Mouse (Mus musculus) MEL (cell line): ENCODE measurements at regions not wholly inside any gene's neighbourhood (a gene's known extent, or its start where the extent isn't known, plus 50 kb on each side); places are given as distances from the start of the nearest gene placed in this dataset.

ENCODE experiments used
- DNase-seq: peaks from one replicate; pipeline ENCODE4 v3.0.0; 2011; ENCODE audit warnings: low read depth, low spot score
- H3K27ac ChIP-seq: 2 replicates; pipeline ENCODE4 v1.5.1; 2012; ENCODE audit warnings: low read depth, mild to moderate bottlenecking, control low read depth, low read length, moderate library complexity; ENCODE audit not compliant: control insufficient read depth
- H3K27me3 ChIP-seq, 2 experiments: fragments of 150-350 bp in 1 of 2; sonication (generic) in 1 of 2; 2 replicates each; pipeline ENCODE4 v1.6.1; 2012; ENCODE audit warnings: low read length in 2 of 2, mild to moderate bottlenecking in 2 of 2, improper control_type of control experiment in 1 of 2, moderate library complexity in 1 of 2; ENCODE audit not compliant: insufficient read depth in 2 of 2, control insufficient read depth in 1 of 2
- H3K36me3 ChIP-seq, 2 experiments: 2 replicates each; pipeline ENCODE4 v1.6.1; 2012 to 2014; ENCODE audit warnings: low read length in 2 of 2, improper control_type of control experiment in 1 of 2, inconsistent platforms in 1 of 2, mild to moderate bottlenecking in 1 of 2; ENCODE audit not compliant: insufficient read depth in 2 of 2, control insufficient read depth in 1 of 2
- H3K4me1 ChIP-seq, 2 experiments: fragments of 150-350 bp in 1 of 2; sonication (generic) in 1 of 2; 2 replicates each; pipeline ENCODE4 v1.6.1; 2012; ENCODE audit warnings: low read length in 2 of 2, improper control_type of control experiment in 1 of 2, mild to moderate bottlenecking in 1 of 2; ENCODE audit not compliant: insufficient read depth in 2 of 2, control insufficient read depth in 1 of 2
- H3K4me3 ChIP-seq, 2 experiments: fragments of 150-350 bp in 1 of 2; sonication (generic) in 1 of 2; 2 replicates each; pipeline ENCODE4 v1.5.1; 2012; ENCODE audit warnings: low read depth in 2 of 2, low read length in 2 of 2, mild to moderate bottlenecking in 2 of 2, moderate library complexity in 2 of 2, control low read depth in 1 of 2, improper control_type of control experiment in 1 of 2; ENCODE audit not compliant: control insufficient read depth in 1 of 2, insufficient read depth in 1 of 2
- H3K79me2 ChIP-seq: 2 replicates; pipeline ENCODE4 v1.6.1; 2012; ENCODE audit warnings: mild to moderate bottlenecking, low read length, moderate library complexity; ENCODE audit not compliant: control insufficient read depth, poor library complexity, insufficient read depth
- H3K9ac ChIP-seq: 2 replicates; pipeline ENCODE4 v1.6.1; 2012; ENCODE audit warnings: low read depth, mild to moderate bottlenecking, control low read depth, low read length, moderate library complexity; ENCODE audit not compliant: control insufficient read depth, poor library complexity, severe bottlenecking
- H3K9me3 ChIP-seq: fragments of 150-350 bp; sonication (generic); replicated peaks from 2 replicates; pipeline ENCODE4 v1.6.1; 2012; ENCODE audit warnings: mild to moderate bottlenecking, low read length, improper control_type of control experiment, moderate library complexity; ENCODE audit not compliant: insufficient read depth
- BHLHE40 ChIP-seq: IDR thresholded peaks from 2 replicates; pipeline ENCODE4 v1.6.1; 2012; ENCODE audit warnings: low read depth, mild to moderate bottlenecking, inconsistent platforms, low read length, improper control_type of control experiment, borderline replicate concordance
- CHD2 ChIP-seq: IDR thresholded peaks from 2 replicates; pipeline ENCODE4 v1.6.1; 2011; ENCODE audit warnings: low read length, improper control_type of control experiment
- CTCF ChIP-seq, 3 experiments: IDR thresholded peaks in 2 of 3; conservative IDR thresholded peaks in 1 of 3; 2 replicates each; pipeline ENCODE4 v1.5.1; 2011 to 2012; ENCODE audit warnings: low read length in 3 of 3, low read depth in 2 of 3, mild to moderate bottlenecking in 2 of 3, improper control_type of control experiment in 1 of 3, inconsistent platforms in 1 of 3, mixed read lengths in 1 of 3, moderate library complexity in 1 of 3; ENCODE audit not compliant: control insufficient read depth in 1 of 3, insufficient read depth in 1 of 3, poor library complexity in 1 of 3, severe bottlenecking in 1 of 3
- E2F4 ChIP-seq: IDR thresholded peaks from 2 replicates; pipeline ENCODE4 v1.6.1; 2011; ENCODE audit warnings: low read depth, low read length, improper control_type of control experiment, borderline replicate concordance
- ELF1 ChIP-seq: IDR thresholded peaks from 2 replicates; pipeline ENCODE4 v1.6.1; 2014; ENCODE audit warnings: low read depth, mild to moderate bottlenecking, inconsistent platforms, low read length, improper control_type of control experiment, moderate library complexity
- GABPA ChIP-seq: IDR thresholded peaks from 2 replicates; pipeline ENCODE4 v1.6.1; 2012; ENCODE audit warnings: low read depth, mild to moderate bottlenecking, inconsistent platforms, low read length, improper control_type of control experiment, moderate library complexity
- MAX ChIP-seq: IDR thresholded peaks from 2 replicates; pipeline ENCODE4 v1.6.1; 2011; ENCODE audit warnings: low read length, improper control_type of control experiment
- MAZ ChIP-seq: IDR thresholded peaks from 2 replicates; pipeline ENCODE4 v1.6.1; 2012; ENCODE audit warnings: low read depth, mild to moderate bottlenecking, inconsistent platforms, low read length, improper control_type of control experiment
- MEF2A ChIP-seq: IDR thresholded peaks from 2 replicates; pipeline ENCODE4 v1.6.1; 2014; ENCODE audit warnings: low read depth, mild to moderate bottlenecking, inconsistent platforms, low read length, improper control_type of control experiment; ENCODE audit not compliant: poor library complexity, insufficient replicate concordance, severe bottlenecking; ENCODE audit errors: extremely low read depth
- MXI1 ChIP-seq: IDR thresholded peaks from 2 replicates; pipeline ENCODE4 v1.6.1; 2011; ENCODE audit warnings: mild to moderate bottlenecking, low read depth, low read length, improper control_type of control experiment
- MYB ChIP-seq: IDR thresholded peaks from 2 replicates; pipeline ENCODE4 v1.6.1; 2011; ENCODE audit warnings: mild to moderate bottlenecking, low read depth, low read length, improper control_type of control experiment
- NELFE ChIP-seq: IDR thresholded peaks from 2 replicates; pipeline ENCODE4 v1.6.1; 2011; ENCODE audit warnings: low read depth, low read length, improper control_type of control experiment
- NRF1 ChIP-seq: IDR thresholded peaks from 2 replicates; pipeline ENCODE4 v1.6.1; 2014; ENCODE audit warnings: low read depth, mild to moderate bottlenecking, inconsistent platforms, low read length, improper control_type of control experiment, moderate library complexity; ENCODE audit not compliant: poor library complexity, insufficient read depth, severe bottlenecking
- POLR2A ChIP-seq, 2 experiments: IDR thresholded peaks; 2 replicates each; pipeline ENCODE4 v1.6.1; 2011 to 2012; ENCODE audit warnings: low read length in 2 of 2, mild to moderate bottlenecking in 2 of 2, control low read depth in 1 of 2, improper control_type of control experiment in 1 of 2, low read depth in 1 of 2, moderate library complexity in 1 of 2; ENCODE audit not compliant: control insufficient read depth in 1 of 2, insufficient read depth in 1 of 2, poor library complexity in 1 of 2
- RCOR1 ChIP-seq: IDR thresholded peaks from 2 replicates; pipeline ENCODE4 v1.6.1; 2012; ENCODE audit warnings: low read depth, mild to moderate bottlenecking, inconsistent platforms, low read length, improper control_type of control experiment
- SIN3A ChIP-seq: IDR thresholded peaks from 2 replicates; pipeline ENCODE4 v1.6.1; 2012; ENCODE audit warnings: low read length, improper control_type of control experiment, inconsistent platforms
- UBTF ChIP-seq: IDR thresholded peaks from 2 replicates; pipeline ENCODE4 v1.6.1; 2012; ENCODE audit warnings: low read depth, mild to moderate bottlenecking, inconsistent platforms, low read length, improper control_type of control experiment, moderate library complexity, borderline replicate concordance; ENCODE audit not compliant: insufficient read depth
- USF1 ChIP-seq: IDR thresholded peaks from 2 replicates; pipeline ENCODE4 v1.6.1; 2014; ENCODE audit warnings: low read depth, mild to moderate bottlenecking, inconsistent platforms, low read length, improper control_type of control experiment, moderate library complexity
- USF2 ChIP-seq, 2 experiments: IDR thresholded peaks; 2 replicates each; pipeline ENCODE4 v1.6.1; 2011 to 2012; ENCODE audit warnings: improper control_type of control experiment in 2 of 2, low read length in 2 of 2, borderline replicate concordance in 1 of 2, inconsistent platforms in 1 of 2, low read depth in 1 of 2, mild to moderate bottlenecking in 1 of 2; ENCODE audit not compliant: insufficient read depth in 1 of 2
- ZKSCAN1 ChIP-seq: IDR thresholded peaks from 2 replicates; pipeline ENCODE4 v1.6.1; 2012; ENCODE audit warnings: low read depth, mild to moderate bottlenecking, inconsistent platforms, low read length, improper control_type of control experiment, moderate library complexity

DNA sequence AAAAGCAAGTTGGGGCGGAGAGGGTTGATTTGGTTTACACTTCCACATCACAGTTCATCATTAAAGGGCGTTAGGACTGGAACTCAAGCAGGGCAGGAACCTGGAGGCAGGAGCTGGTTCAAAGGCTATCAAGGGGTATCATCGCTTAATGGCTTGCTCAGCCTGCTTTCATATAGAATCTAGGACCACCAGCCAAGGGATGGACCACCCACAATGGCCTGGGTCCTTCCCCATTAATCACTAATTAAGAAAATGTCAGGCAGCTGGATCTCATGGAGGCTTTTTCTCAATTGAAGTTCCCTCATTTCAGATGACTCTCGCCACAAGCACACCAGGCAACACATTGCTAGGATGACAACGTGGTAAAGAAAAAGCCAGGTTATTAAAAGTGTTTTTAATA is 150.4 kb downstream of the Dad1 start:
- Histone ChIP-seq H3K9ac (no peak overlapping the region), H3K4me3 (no peak overlapping the region), H3K9me3 (no peaks in the 10 kb centered on the region), H3K36me3 (peaks cover 0 to 10% of the 10 kb centered on the region in 2 experiments; a peak in 2 of 4 replicates), H3K4me1 (peaks cover 0 to 16% of the 10 kb centered on the region in 2 experiments; a peak in 2 of 4 replicates), H3K27me3 (peaks cover 0 to 7% of the 10 kb centered on the region in 2 experiments; a peak in 3 of 4 replicates), H3K27ac (no peak overlapping the region), H3K79me2 (no peaks in the 10 kb centered on the region)
- no peak for DNase-seq
- TF ChIP-seq NELFE, result no peak
- TF ChIP-seq USF2 (IDR thresholded peaks at IDR 0.05; ENCODE audit: borderline replicate concordance in 1 of 2, insufficient read depth in 1 of 2, low read depth in 1 of 2, low read length in 2 of 2), result no peak
- no peak for TF ChIP-seq E2F4
- TF ChIP-seq MEF2A, result no peak
- no peak for TF ChIP-seq MYB
- TF ChIP-seq, all 39 proteins: peak for 0

DNA sequence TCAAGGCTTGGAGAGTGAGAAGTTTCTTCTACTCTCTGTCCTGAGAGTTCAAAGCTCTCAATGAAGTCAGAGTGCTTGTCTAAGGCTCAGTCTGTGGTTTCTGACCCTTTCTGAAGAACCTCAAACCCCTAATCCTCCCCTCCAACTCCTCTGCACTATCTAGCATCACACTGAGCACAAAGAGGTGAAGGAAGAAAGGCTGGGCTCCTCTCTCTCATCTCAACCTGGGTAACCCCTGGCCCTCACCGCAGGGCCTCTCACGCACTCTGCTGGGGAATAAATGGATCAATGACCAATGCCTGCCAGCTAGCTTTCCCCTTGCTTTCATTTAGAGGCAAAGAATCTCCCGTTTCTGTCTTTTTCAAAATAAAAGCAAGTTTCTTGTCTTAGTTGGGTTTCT is 150.8 kb downstream of the Dad1 start:
- peaks cover 0 to 5% of the 10 kb centered on the region in 2 experiments; a peak in 2 of 4 replicates for H3K36me3 ChIP-seq
- TF ChIP-seq USF1, result no peak
- TF ChIP-seq E2F4, result no peak
- TF ChIP-seq ZKSCAN1, result no peak
- no peak for TF ChIP-seq MXI1
- no peak for TF ChIP-seq SIN3A
- no peak for TF ChIP-seq NELFE
- TF ChIP-seq UBTF, result no peak
- no peak for TF ChIP-seq ELF1
- no peak for TF ChIP-seq CTCF (IDR thresholded peaks at IDR 0.05 in 2 of 3, conservative IDR thresholded peaks at IDR 0.05 in 1 of 3; ENCODE audit: control insufficient read depth in 1 of 3, insufficient read depth in 1 of 3, low read depth in 2 of 3, low read length in 3 of 3, poor library complexity in 1 of 3, severe bottlenecking in 1 of 3)
- no peak for TF ChIP-seq MAX
- no peak for TF ChIP-seq CHD2
- TF ChIP-seq GABPA, result no peak
- TF ChIP-seq NRF1, result no peak
- no peak for TF ChIP-seq BHLHE40
- TF ChIP-seq MAZ, result no peak
- TF ChIP-seq USF2 (IDR thresholded peaks at IDR 0.05; ENCODE audit: borderline replicate concordance in 1 of 2, insufficient read depth in 1 of 2, low read depth in 1 of 2, low read length in 2 of 2), result no peak
- TF ChIP-seq POLR2A (IDR thresholded peaks at IDR 0.05; ENCODE audit: control insufficient read depth in 1 of 2, insufficient read depth in 1 of 2, low read depth in 1 of 2, low read length in 2 of 2, poor library complexity in 1 of 2), result no peak
- TF ChIP-seq RCOR1, result no peak
- DNase-seq, result no peak

More for the DNA sequence above, 150.8 kb downstream of the Dad1 start:
- no peak overlapping the region for H3K27ac ChIP-seq
- no peak overlapping the region for H3K9ac ChIP-seq
- H3K9me3 ChIP-seq, result no peaks in the 10 kb centered on the region
- H3K4me1 ChIP-seq, result peaks cover 0 to 12% of the 10 kb centered on the region in 2 experiments; a peak in 2 of 4 replicates
- no peaks in the 10 kb centered on the region for H3K79me2 ChIP-seq
- peaks cover 1 to 11% of the 10 kb centered on the region in 2 experiments for H3K27me3 ChIP-seq
- H3K4me3 ChIP-seq, result no peak overlapping the region
